Comparison of ENCODE assay signal across 1 mouse cellular context in genomic region chr6:29347665-29348370, GRCm38 (mm10).
TF ChIP-seq lines count a peak whose summit lies in the region.

Gene Calu, plus strand, starts transcription at chr6:29348069.

TF ChIP-seq in CH12.LX, 34 proteins besides CTCF, POLR2A, EP300 and RAD21 (continued from another document):
- TF ChIP-seq RCOR1 (conservative IDR thresholded peaks at IDR 0.05; ENCODE audit: low read depth, low read length) (no peak), SIN3A (IDR thresholded peaks at IDR 0.05; ENCODE audit: low read length) (peak; percentile 60; the same call in 1 of the 2 replicates), ETS1 (conservative IDR thresholded peaks at IDR 0.05; ENCODE audit: low read depth, low read length) (no peak), ZMIZ1 (IDR thresholded peaks at IDR 0.05; ENCODE audit: low read depth, low read length) (peak; percentile 93), CHD1 (IDR thresholded peaks at IDR 0.05; ENCODE audit: low read depth, low read length) (no peak), TBP (conservative IDR thresholded peaks at IDR 0.05; ENCODE audit: low read depth, low read length) (peak; percentile 48; the same call in 1 of the 2 replicates), SMC3 (IDR thresholded peaks at IDR 0.05; ENCODE audit: low read depth, low read length) (no peak), ZC3H11A (IDR thresholded peaks at IDR 0.05; ENCODE audit: low read depth, low read length) (no peak), PAX5 (IDR thresholded peaks at IDR 0.05; ENCODE audit: low read length) (no peak), MXI1 (IDR thresholded peaks at IDR 0.05; ENCODE audit: low read depth, low read length) (peak; percentile 64), CHD2 (IDR thresholded peaks at IDR 0.05; ENCODE audit: low read length) (peak; percentile 64)
